8 mouse cellular contexts compared by ENCODE assay signal in genomic region chr16:4938461-4938860, GRCm38 (mm10). TPM values are rescaled to one million over a fixed set of nuclear protein-coding genes. Genes with fewer than 3 reads are reported as not detected.
DNase-seq lines count a peak whose midpoint lies in the region; ATAC-seq and TF ChIP-seq lines count a peak whose summit lies in the region.

TSS of gene Nudt16l1 (plus strand) at chr16:4938761.

- peaks cover 38% of the 10 kb centered on the region for H3K4me1 ChIP-seq in bone marrow macrophage, adult 2 months (ENCODE audit: control insufficient read depth, insufficient read depth, low read length)
- peaks cover 10% of the 10 kb centered on the region for H3K4me1 ChIP-seq in heart, embryonic 10.5 days
- peaks cover 11% of the 10 kb centered on the region for H3K4me1 ChIP-seq in midbrain, embryonic 15.5 days

- peak within 1 kb of the TSS; percentile 80 for H3K4me3 ChIP-seq in layer of hippocampus, adult 2 months
- peak within 1 kb of the TSS; percentile 94 for H3K4me3 ChIP-seq in bone marrow macrophage, adult 2 months (ENCODE audit: insufficient read depth, low read length)
- peak within 1 kb of the TSS; percentile 88 for H3K4me3 ChIP-seq in heart, embryonic 10.5 days
- peak within 1 kb of the TSS; percentile 95 for H3K4me3 ChIP-seq in midbrain, embryonic 15.5 days

- peak; percentile 24; the same call in 1 of the 2 replicates for TF ChIP-seq CTCF in layer of hippocampus, adult 2 months (conservative IDR thresholded peaks at IDR 0.05)
- TF ChIP-seq CTCF in bone marrow macrophage, adult 2 months (IDR thresholded peaks at IDR 0.05; ENCODE audit: low read depth, low read length): no peak

- WGBS in heart, embryonic 10.5 days: 4% methylated on average over 2 of the region's 2 CpGs
- whole genome bisulfite sequencing in midbrain, embryonic 15.5 days: 11% methylated on average over 2 of the region's 2 CpGs

- DNase-seq in layer of hippocampus, adult 2 months (ENCODE audit: low spot score in 2 of 2): no peak
- no peak for DNase-seq in layer of hippocampus, adult 11-12 months (ENCODE audit: low spot score)
- DNase-seq in heart, embryonic 10.5 days (ENCODE audit: low spot score): no peak
- no peak for DNase-seq in layer of hippocampus, postnatal 25 days (ENCODE audit: extremely low spot score in 1 of 2, low spot score in 1 of 2)
- DNase-seq in c-Kit-positive CD71-positive TER-119-positive erythroid progenitor cells, embryonic 14.5 days (ENCODE audit: low spot score): no peak
- DNase-seq in cerebellum, postnatal 10 days: no peak

- no peaks in the 10 kb centered on the region for H3K27me3 ChIP-seq in heart, embryonic 10.5 days (ENCODE audit: insufficient read depth, poor library complexity, severe bottlenecking)
- H3K27me3 ChIP-seq in midbrain, embryonic 15.5 days (replicated peaks): no peaks in the 10 kb centered on the region

- no peak for TF ChIP-seq POLR2A in bone marrow macrophage, adult 2 months (IDR thresholded peaks at IDR 0.05; ENCODE audit: borderline replicate concordance, low read depth, low read length)

- H3K9ac ChIP-seq in midbrain, embryonic 15.5 days: peak within 1 kb of the TSS; percentile 98

- peak within 1 kb of the TSS; percentile 97 for H3K4me2 ChIP-seq in midbrain, embryonic 15.5 days

- no peaks in the 10 kb centered on the region for H3K9me3 ChIP-seq in heart, embryonic 10.5 days
- no peaks in the 10 kb centered on the region for H3K9me3 ChIP-seq in midbrain, embryonic 15.5 days

- no peak for ATAC-seq in midbrain, embryonic 15.5 days (replicated peaks)

- H3K36me3 ChIP-seq in heart, embryonic 10.5 days: peaks cover 80% of the 10 kb centered on the region
- H3K36me3 ChIP-seq in midbrain, embryonic 15.5 days (replicated peaks): peaks cover 31% of the 10 kb centered on the region

- H3K27ac ChIP-seq in layer of hippocampus, adult 2 months: peak within 1 kb of the TSS; percentile 96
- H3K27ac ChIP-seq in bone marrow macrophage, adult 2 months (ENCODE audit: insufficient read depth, low read depth, low read length): peak within 1 kb of the TSS; percentile 63
- H3K27ac ChIP-seq in heart, embryonic 10.5 days: peak within 1 kb of the TSS; percentile 92
- H3K27ac ChIP-seq in midbrain, embryonic 15.5 days: peak within 1 kb of the TSS; percentile 87

RNA-seq across cellular contexts. Expression of gene Nudt16l1, which starts in this region (rescaled TPM):
- 10 to 100 TPM; 79.1 to 79.6 TPM for total RNA-seq in layer of hippocampus, adult 2 months (2021)
- polyA plus RNA-seq in bone marrow macrophage, adult 2 months (2012; ENCODE audit: insufficient read depth, insufficient read length, missing spikeins): 44.3 and 55.0 TPM in 2 replicates
- 111 and 125 TPM in 2 replicates for polyA plus RNA-seq in heart, embryonic 10.5 days (2016; fragmentation: Nextera tagmentation; extraction: Ambion mirVana)
- total RNA-seq in layer of hippocampus, postnatal 25 days (2021): 10 to 100 TPM; 68.8 to 78.4 TPM
- polyA plus RNA-seq in midbrain, embryonic 15.5 days (2015; fragmentation: Nextera tagmentation; extraction: Ambion mirVana): 123 and 132 TPM in 2 replicates
